Comparison of ENCODE assay signal across 8 mouse cellular contexts in the genomic region with DNA sequence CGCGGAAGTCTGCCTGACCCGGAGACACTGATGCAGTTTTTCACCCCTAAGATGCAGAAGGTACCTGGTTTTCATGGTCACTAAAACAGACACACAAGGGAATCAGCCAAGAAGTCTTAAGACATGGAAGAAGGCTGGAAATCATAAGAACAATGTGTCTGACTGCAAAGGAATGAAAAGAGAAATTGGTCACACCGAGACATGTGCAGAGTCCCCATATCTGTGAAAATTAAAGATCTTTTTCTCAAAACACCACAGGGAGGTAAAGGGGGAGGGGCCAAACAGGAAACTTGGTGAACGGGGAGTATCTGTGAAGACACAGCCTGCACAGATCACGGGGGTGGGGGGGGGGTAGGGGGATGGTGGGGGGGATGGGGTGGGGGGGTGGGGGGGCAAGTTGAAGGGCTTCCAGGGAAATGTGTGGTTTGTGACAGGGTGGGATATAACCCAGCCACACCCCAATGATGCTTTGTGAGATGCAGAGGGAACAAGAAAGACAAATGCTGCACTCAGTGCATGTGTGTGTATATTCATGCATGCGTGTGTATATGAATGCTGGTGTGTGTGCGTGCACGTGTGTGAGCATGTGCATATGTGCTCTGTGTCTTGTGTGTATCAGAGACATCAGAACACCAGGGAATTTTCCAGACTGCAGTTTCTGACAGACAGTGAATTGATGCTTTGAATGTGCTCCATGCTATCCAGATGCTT. TPM values are rescaled to one million over a fixed set of nuclear protein-coding genes. Genes with fewer than 3 reads are reported as not detected.
DNase-seq lines count a peak whose midpoint lies in the region; ATAC-seq and TF ChIP-seq lines count a peak whose summit lies in the region.

No protein-coding gene starts in this region.

- TF ChIP-seq POLR2A in heart, adult 2 months (IDR thresholded peaks at IDR 0.05; ENCODE audit: insufficient read depth, low read depth, low read length): no peak

- H3K4me2 ChIP-seq in forebrain, embryonic 12.5 days: no peak overlapping the region
- H3K4me2 ChIP-seq in limb, embryonic 15.5 days: no peak overlapping the region

- no peaks in the 10 kb centered on the region for H3K9me3 ChIP-seq in forebrain, embryonic 12.5 days
- no peaks in the 10 kb centered on the region for H3K9me3 ChIP-seq in limb, embryonic 15.5 days

- WGBS in forebrain, embryonic 12.5 days: 83% methylated on average over 9 of the region's 9 CpGs
- 68% methylated on average over 9 of the region's 9 CpGs for WGBS in limb, embryonic 15.5 days
- WGBS in heart, adult 2 months: 78% methylated on average over 9 of the region's 9 CpGs

- no peak for TF ChIP-seq EP300 in heart, adult 2 months (IDR thresholded peaks at IDR 0.05; ENCODE audit: insufficient read depth, low read depth, low read length)

- H3K4me3 ChIP-seq in layer of hippocampus, adult 2 months: no peak overlapping the region
- H3K4me3 ChIP-seq in forebrain, embryonic 12.5 days (replicated peaks): no peak overlapping the region
- no peak overlapping the region for H3K4me3 ChIP-seq in limb, embryonic 15.5 days
- H3K4me3 ChIP-seq in heart, adult 2 months: no peak overlapping the region

- DNase-seq in layer of hippocampus, adult 2 months (ENCODE audit: low spot score in 2 of 2): no peak
- no peak for DNase-seq in layer of hippocampus, adult 9-11 months
- DNase-seq in thymus, postnatal 10 days (ENCODE audit: low spot score in 2 of 2): peak; percentile 70 to 72
- no peak for DNase-seq in embryo, embryonic 11 days
- no peak for DNase-seq in heart, adult 2 months
- no peak for DNase-seq in kidney, postnatal 10 days

- H3K36me3 ChIP-seq in forebrain, embryonic 12.5 days (replicated peaks): no peaks in the 10 kb centered on the region
- H3K36me3 ChIP-seq in limb, embryonic 15.5 days: no peaks in the 10 kb centered on the region
- H3K36me3 ChIP-seq in heart, adult 2 months (ENCODE audit: control insufficient read depth, insufficient read depth, low read length): no peaks in the 10 kb centered on the region

- peak; percentile 28 for ATAC-seq in forebrain, embryonic 12.5 days (ENCODE audit: low FRiP score)
- no peak for ATAC-seq in limb, embryonic 15.5 days (ENCODE audit: insufficient number of reproducible peaks, low FRiP score, low TSS enrichment, low read depth)

- TF ChIP-seq CTCF in layer of hippocampus, adult 2 months (conservative IDR thresholded peaks at IDR 0.05): no peak
- TF ChIP-seq CTCF in heart, adult 2 months (IDR thresholded peaks at IDR 0.05): no peak

- H3K4me1 ChIP-seq in forebrain, embryonic 12.5 days: peaks cover 17% of the 10 kb centered on the region
- peaks cover 16% of the 10 kb centered on the region for H3K4me1 ChIP-seq in limb, embryonic 15.5 days
- no peaks in the 10 kb centered on the region; the same call in 1 of the 2 replicates for H3K4me1 ChIP-seq in heart, adult 2 months (ENCODE audit: control insufficient read depth, insufficient read depth, low read length)

- H3K27ac ChIP-seq in layer of hippocampus, adult 2 months: peak overlapping the region; percentile 87
- H3K27ac ChIP-seq in forebrain, embryonic 12.5 days: peak overlapping the region; percentile 83
- H3K27ac ChIP-seq in limb, embryonic 15.5 days: 0 out of 2 replicates have a peak overlapping the region, but pooled peaks have one; percentile 47
- no peak overlapping the region for H3K27ac ChIP-seq in heart, adult 2 months

- H3K27me3 ChIP-seq in forebrain, embryonic 12.5 days: no peaks in the 10 kb centered on the region
- no peaks in the 10 kb centered on the region for H3K27me3 ChIP-seq in limb, embryonic 15.5 days
- H3K27me3 ChIP-seq in heart, adult 2 months (ENCODE audit: control insufficient read depth, insufficient read depth, low read length): no peaks in the 10 kb centered on the region

- no peaks in the 10 kb centered on the region for H3K79me2 ChIP-seq in heart, adult 2 months (replicated peaks; ENCODE audit: control insufficient read depth, insufficient read depth, low read length)

- H3K9ac ChIP-seq in forebrain, embryonic 12.5 days: no peak overlapping the region
- H3K9ac ChIP-seq in limb, embryonic 15.5 days: no peak overlapping the region
- H3K9ac ChIP-seq in heart, adult 2 months (ENCODE audit: low read depth, low read length): no peak overlapping the region

- intact Hi-C loops in heart, adult 2 months (cut with DNase I): no loop called here

RNA-seq across cellular contexts. Expression of a gene that starts 47.1 kb away (rescaled TPM):
- total RNA-seq in layer of hippocampus, adult 2 months (2021): 100 to 1,000 TPM; 200 to 216 TPM
- 21.9 and 26.1 TPM in 2 replicates for polyA plus RNA-seq in forebrain, embryonic 12.5 days (2016; fragmentation: Nextera tagmentation; extraction: Ambion mirVana)
- 31.3 and 33.4 TPM in 2 replicates for polyA plus RNA-seq in limb, embryonic 15.5 days (2015; fragmentation: Nextera tagmentation; extraction: Ambion mirVana)
- total RNA-seq in heart, adult 2 months (2021): 10 to 100 TPM; 50.0 to 54.6 TPM
- polyA plus RNA-seq in heart, adult 2 months (2012; rRNA removed): 21.6 and 24.6 TPM in 2 replicates

Comparison
In these comparisons a context has a peak if more than half of its experiments do, and no peak if none do; other contexts are left out.
1. DNase-seq: peak in thymus, postnatal 10 days (2 of 2); none in layer of hippocampus, adult 2 months (0 of 2), layer of hippocampus, adult 9-11 months (single experiment), embryo, embryonic 11 days (single experiment), heart, adult 2 months (0 of 2) and kidney, postnatal 10 days (single experiment).